Mouse (Mus musculus) cerebellum, adult 11 months (tissue): ENCODE measurements at regions not wholly inside any gene's neighbourhood (a gene's known extent, or its start where the extent isn't known, plus 50 kb on each side); places are given as distances from the start of the nearest gene placed in this dataset.
"Not testable (repeated sequence)": the region's sequence is repeated elsewhere in the genome, so short reads cannot be mapped to it uniquely, and the experiment has no call there.

ENCODE experiments used
- DNase-seq: peaks from one replicate; pipeline ENCODE4 v3.0.0; 2022

- DNase-seq = no peak
These were observed 202.1 kb downstream of the Ddx10 start for GRCm38 (mm10) chr9:53045788-53046187.

GRCm38 (mm10) chr9:53033797-53034196 lies 214.1 kb downstream of the Ddx10 start:
- DNase-seq = no peak

- no peak for DNase-seq
These were observed 225.8 kb downstream of the Ddx10 start for GRCm38 (mm10) chr9:53022096-53022495.

DNA sequence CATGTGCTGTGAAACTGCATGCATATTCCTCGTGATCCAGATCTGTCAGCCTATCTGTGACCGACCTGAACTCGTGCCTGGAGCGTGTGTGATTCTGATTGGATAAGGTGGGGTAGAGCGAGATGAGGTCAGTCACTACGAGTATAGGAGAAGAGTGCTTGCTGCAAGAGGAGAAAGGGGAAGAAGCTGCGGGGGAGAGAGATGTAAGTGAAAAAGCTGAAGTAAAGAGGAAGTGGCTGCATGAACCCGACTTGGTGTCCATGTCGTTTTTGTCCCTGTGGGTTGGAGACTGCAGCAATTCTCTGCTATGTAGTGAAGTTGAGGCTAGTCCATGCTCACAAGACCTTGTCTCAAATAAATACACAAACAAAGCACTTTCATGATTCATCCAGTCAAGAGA lies 237.1 kb downstream of the Ddx10 start:
- DNase-seq = no peak

DNA sequence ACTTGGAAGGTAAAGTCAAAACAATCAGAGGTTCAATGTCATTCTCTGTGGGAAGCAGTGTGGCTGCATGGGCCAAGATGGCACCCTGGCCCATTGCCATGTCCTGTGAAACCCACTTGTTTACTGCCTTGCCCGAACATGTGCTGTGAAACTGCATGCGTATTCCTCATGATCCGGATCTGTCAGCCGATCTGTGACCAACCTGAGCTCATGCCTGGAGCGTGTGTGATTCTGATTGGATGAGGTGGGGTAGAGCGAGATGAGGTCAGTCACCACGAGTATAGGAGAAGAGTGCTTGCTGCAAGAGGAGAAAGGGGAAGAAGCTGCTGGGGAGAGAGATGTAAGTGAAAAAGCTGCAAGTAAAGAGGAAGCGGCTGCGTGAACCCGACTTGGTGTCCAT lies 240.5 kb downstream of the Ddx10 start:
- DNase-seq = no peak

GRCm38 (mm10) chr9:53006085-53006484 lies 241.8 kb downstream of the Ddx10 start:
- DNase-seq = no peak

GRCm38 (mm10) chr9:53004253-53004978 lies 243.4 kb downstream of the Ddx10 start:
- DNase-seq = no peak

DNA sequence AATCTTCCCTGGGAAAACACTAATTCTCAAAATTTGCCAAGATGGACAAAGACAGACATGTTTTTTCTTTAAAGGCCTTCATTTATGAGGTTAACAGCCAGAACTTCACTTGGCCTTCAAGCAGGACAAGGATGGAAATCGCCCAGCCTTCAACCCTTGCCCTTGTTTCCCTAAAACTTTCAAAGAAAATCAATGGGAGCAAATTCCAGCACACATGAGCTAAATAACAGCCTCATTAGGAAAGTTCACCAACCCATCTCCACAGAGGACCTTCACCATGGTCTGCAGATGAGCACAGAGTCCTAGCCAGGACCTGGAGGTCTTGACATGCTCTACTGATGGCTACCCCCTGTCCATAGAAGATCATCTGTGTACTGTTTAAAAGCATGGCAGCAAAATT lies 271.8 kb downstream of the Ddx10 start:
- no peak for DNase-seq

- peak; percentile 74 for DNase-seq
These were observed 282.2 kb downstream of the Ddx10 start for GRCm38 (mm10) chr9:52965631-52966030.

GRCm38 (mm10) chr9:52959668-52960067 lies 280.1 kb upstream of the AI593442 start:
- peak; percentile 13 for DNase-seq

GRCm38 (mm10) chr9:52957245-52957644 lies 277.7 kb upstream of the AI593442 start:
- no peak for DNase-seq

DNA sequence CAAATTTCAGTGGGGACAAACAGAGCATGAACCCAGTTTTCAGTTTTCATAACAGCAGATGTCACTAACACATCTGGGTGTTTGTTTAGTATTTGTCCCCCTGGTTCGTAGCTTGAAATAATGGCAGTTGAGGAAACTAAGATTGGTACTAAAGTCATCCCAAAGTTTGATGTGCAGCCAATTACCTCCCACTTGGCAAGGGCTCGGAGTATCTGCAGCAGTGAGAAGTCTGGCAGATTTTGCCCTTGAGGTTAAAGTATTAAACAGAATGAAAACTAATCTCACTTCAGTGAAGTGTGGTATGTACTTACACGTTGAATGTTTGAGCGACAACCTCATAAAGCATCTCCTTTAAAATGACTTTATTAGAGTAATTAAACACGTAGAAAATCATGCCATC lies 264.5 kb upstream of the AI593442 start:
- no peak for DNase-seq

DNA sequence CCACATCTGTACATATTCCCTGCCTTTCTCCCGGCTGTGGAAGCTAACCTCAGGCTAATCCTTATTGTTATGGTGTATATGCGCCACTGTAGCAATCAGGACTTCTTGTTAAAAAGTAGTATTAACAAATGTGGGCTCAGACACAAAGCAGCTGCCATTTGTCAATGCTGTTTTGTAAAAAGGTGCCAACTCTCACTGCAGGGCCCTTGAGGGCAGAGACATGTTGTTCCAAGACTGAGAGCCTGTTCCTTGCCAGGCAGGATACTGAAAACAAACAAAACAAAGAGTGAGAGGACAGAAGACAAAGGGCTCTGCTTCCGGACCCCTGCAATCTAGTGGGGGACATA lies 262.0 kb upstream of the AI593442 start:
- no peak for DNase-seq

- DNase-seq = no peak
These were observed 261.5 kb upstream of the AI593442 start for GRCm38 (mm10) chr9:52940964-52941636.

GRCm38 (mm10) chr9:52935082-52935481 lies 255.5 kb upstream of the AI593442 start:
- no peak for DNase-seq

GRCm38 (mm10) chr9:52917516-52917915 lies 237.9 kb upstream of the AI593442 start:
- DNase-seq = no peak

DNA sequence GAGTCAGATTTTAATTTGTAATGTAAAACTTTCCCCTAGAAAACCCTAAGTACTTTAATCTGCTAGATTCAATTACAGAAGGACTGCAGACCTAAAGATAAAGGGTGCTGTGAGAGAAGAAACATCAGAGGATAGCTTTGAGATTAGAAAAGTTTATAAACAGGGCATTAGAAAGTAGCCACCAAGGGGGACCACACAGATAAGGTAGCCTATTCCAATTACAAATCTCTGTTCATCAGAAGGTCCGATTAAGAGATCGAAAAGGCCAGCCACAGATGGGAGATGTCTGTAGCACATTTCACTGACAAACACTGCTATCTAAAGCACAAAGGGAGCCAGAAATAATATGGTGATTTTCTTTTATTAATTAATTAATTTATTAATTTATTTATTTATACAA lies 209.1 kb upstream of the AI593442 start:
- DNase-seq = not testable (repeated sequence)

GRCm38 (mm10) chr9:52887997-52888396 lies 208.4 kb upstream of the AI593442 start:
- not testable (repeated sequence) for DNase-seq

DNA sequence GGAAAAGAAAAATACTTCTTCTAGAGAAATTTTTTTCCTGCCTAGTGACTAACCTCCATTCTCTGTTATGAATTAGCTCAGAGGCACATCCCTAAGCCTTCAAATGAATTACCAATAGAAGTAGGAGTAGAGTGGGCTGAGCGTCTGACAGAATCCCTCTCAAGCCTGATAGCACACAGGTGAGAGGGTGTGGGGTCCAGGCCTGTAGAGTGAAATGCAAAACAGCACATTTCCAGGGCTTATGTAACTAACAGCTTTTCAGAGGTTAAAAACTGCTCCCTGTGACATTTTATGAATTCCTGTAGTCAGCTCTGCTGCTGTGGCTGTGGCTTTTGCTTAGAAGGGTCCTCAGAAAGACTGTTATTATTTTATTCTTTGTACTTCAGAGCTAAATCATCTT lies 187.7 kb upstream of the AI593442 start:
- no peak for DNase-seq

DNA sequence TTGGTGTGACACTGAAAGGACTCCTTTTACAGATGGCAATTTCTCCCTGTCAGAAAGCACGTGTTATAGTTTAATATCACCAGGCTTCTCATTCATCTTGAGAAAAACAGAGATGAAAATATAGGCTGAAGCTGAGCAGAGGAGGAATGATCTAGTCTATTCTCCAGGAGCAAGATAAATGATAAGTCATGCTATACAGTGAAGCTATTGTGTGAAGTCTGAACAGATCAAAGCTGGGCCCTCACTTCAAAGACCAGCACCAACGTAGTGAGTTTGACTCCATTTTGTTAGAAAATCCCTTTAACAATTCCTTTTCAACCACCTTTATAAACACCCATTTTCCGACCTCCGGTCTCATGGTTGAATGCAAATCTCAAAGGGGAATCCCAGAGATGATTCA lies 180.7 kb upstream of the AI593442 start:
- DNase-seq = no peak

GRCm38 (mm10) chr9:52858411-52858810 lies 178.8 kb upstream of the AI593442 start:
- DNase-seq = no peak

- DNase-seq = no peak
These were observed 173.8 kb upstream of the AI593442 start for GRCm38 (mm10) chr9:52853338-52853737.

- no peak for DNase-seq
These were observed 171.0 kb upstream of the AI593442 start for GRCm38 (mm10) chr9:52850552-52850951.

GRCm38 (mm10) chr9:52849931-52850330 lies 170.4 kb upstream of the AI593442 start:
- DNase-seq = no peak

- DNase-seq = no peak
These were observed 161.5 kb upstream of the AI593442 start for GRCm38 (mm10) chr9:52841105-52841504.
